Mouse (Mus musculus) forebrain, embryonic 14.5 days (tissue): Measurements from ENCODE around the gene Fzd10. TPM values are rescaled to one million over a fixed set of nuclear protein-coding genes. Genes with fewer than 3 reads are reported as not detected.

Experiments
- ATAC-seq: fragments of 200-750 bp; cut with Nextera tagmentation; 2 replicates; pipeline ENCODE4 v1.8.0; 2017; ENCODE audit warnings: mild to moderate bottlenecking, moderate library complexity
- DNase-seq: peaks from one replicate; pipeline ENCODE4 v3.0.0-alpha.2; 2015; ENCODE audit warnings: low spot score
- H3K27ac ChIP-seq: fragments of 300-500 bp; sonication (generic); 2 replicates; pipeline ENCODE4 v1.5.1; 2014; ENCODE audit warnings: low read depth, mild to moderate bottlenecking, control low read depth, low read length, moderate library complexity
- H3K27me3 ChIP-seq: fragments of 300-500 bp; sonication (generic); replicated peaks from 2 replicates; pipeline ENCODE4 v1.6.1; 2014; ENCODE audit warnings: low read length, control low read depth, mixed read lengths; ENCODE audit not compliant: control insufficient read depth, insufficient read depth
- H3K36me3 ChIP-seq: fragments of 300-500 bp; sonication (generic); 2 replicates; pipeline ENCODE4 v1.6.1; 2014; ENCODE audit warnings: low read length, control low read depth; ENCODE audit not compliant: control insufficient read depth, insufficient read depth
- H3K4me1 ChIP-seq: fragments of 300-500 bp; sonication (generic); 2 replicates; pipeline ENCODE4 v1.6.1; 2014; ENCODE audit warnings: antibody characterized with exemption, low read length, control low read depth; ENCODE audit not compliant: control insufficient read depth, insufficient read depth
- H3K4me2 ChIP-seq: fragments of 300-500 bp; sonication (generic); 2 replicates; pipeline ENCODE4 v1.6.1; 2014; ENCODE audit warnings: mild to moderate bottlenecking, control low read depth, low read length
- H3K4me3 ChIP-seq: fragments of 300-500 bp; sonication (generic); 2 replicates; pipeline ENCODE4 v1.5.1; 2014; ENCODE audit warnings: low read depth, low read length, control low read depth
- H3K9ac ChIP-seq: fragments of 300-500 bp; sonication (generic); 2 replicates; pipeline ENCODE4 v1.6.1; 2014; ENCODE audit warnings: mild to moderate bottlenecking, low read length, control low read depth, moderate library complexity
- H3K9me3 ChIP-seq: fragments of 300-500 bp; sonication (generic); replicated peaks from 2 replicates; pipeline ENCODE4 v1.6.1; 2016; ENCODE audit warnings: low read length, control low read depth, mixed read lengths; ENCODE audit not compliant: control insufficient read depth
- WGBS: fragments of 180-500 bp; shearing (Covaris S2); extraction: QIAGEN DNeasy Blood & Tissue Kit; methylation state at CpG from one replicate; pipeline ENCODE4 v1.1.7; 2014; 5-methylcytosine and 5-hydroxymethylcytosine counted together
- polyA plus RNA-seq: library from polyadenylated mRNA; unstranded; fragments of >200 nt; fragmentation: Nextera tagmentation; extraction: Ambion mirVana; gene quantifications from 2 replicates; pipeline ENCODE4 v1.2.1, GENCODE M21; 2014

Fzd10 gene
- polyA plus RNA-seq, 1 experiment from 2014 or later: 2.3 TPM

GRCm38 (mm10) chr5:128598191-128598720, 2.4 kb upstream of the Fzd10 start:
- ATAC-seq: no peak
- H3K4me2 ChIP-seq: peak overlapping the region; percentile 95
- DNase-seq: peak; percentile 38
- H3K9ac ChIP-seq: no peak overlapping the region
- peaks cover 83% of the 10 kb centered on the region for H3K27me3 ChIP-seq
- no peaks in the 10 kb centered on the region for H3K36me3 ChIP-seq
- WGBS: 2% methylated on average over 10 of the region's 10 CpGs
- H3K4me3 ChIP-seq: no peak overlapping the region
- peaks cover 24% of the 10 kb centered on the region for H3K4me1 ChIP-seq
- H3K27ac ChIP-seq: no peak overlapping the region
- H3K9me3 ChIP-seq: no peaks in the 10 kb centered on the region

DNA sequence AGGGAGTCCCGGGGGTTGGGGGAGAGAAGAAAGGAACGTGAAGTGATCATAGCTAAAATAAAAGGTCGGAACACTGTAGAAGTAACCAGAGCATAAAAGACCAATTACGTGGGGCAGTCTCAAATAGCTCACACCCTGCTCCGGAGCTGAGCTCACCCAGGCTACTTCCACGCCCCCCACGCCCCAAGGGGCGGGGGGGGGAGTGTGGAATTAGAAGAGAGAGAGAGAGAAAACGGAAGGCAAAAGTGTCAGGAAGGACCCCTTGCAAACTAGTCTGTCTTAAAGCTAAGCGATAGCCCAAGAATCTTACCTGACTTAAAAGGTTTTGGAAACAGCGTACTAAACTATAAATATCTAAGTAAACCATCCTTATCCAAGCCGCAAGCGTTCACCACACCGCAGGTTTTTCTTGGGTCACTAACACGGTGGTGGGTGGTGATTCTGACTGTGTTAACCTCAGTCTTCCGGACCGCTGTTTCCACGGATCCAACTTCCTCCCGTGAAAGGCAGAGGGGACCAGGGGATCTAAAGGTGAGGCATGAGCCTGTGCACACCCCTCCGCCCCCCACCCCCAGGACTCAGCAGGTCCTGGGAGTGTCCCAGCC, 1.8 kb upstream of the Fzd10 start:
- Histone ChIP-seq H3K9me3 (no peaks in the 10 kb centered on the region), H3K36me3 (no peaks in the 10 kb centered on the region), H3K4me2 (peak overlapping the region; percentile 95), H3K4me3 (peak overlapping the region; percentile 48), H3K27me3 (peaks cover 79% of the 10 kb centered on the region), H3K27ac (0 out of 2 replicates have a peak overlapping the region, but pooled peaks have one; percentile 29), H3K4me1 (peaks cover 24% of the 10 kb centered on the region), H3K9ac (no peak overlapping the region)
- under 1% methylated on average over 20 of the region's 20 CpGs for WGBS
- ATAC-seq (no peak), DNase-seq (peak; percentile 13)

DNA sequence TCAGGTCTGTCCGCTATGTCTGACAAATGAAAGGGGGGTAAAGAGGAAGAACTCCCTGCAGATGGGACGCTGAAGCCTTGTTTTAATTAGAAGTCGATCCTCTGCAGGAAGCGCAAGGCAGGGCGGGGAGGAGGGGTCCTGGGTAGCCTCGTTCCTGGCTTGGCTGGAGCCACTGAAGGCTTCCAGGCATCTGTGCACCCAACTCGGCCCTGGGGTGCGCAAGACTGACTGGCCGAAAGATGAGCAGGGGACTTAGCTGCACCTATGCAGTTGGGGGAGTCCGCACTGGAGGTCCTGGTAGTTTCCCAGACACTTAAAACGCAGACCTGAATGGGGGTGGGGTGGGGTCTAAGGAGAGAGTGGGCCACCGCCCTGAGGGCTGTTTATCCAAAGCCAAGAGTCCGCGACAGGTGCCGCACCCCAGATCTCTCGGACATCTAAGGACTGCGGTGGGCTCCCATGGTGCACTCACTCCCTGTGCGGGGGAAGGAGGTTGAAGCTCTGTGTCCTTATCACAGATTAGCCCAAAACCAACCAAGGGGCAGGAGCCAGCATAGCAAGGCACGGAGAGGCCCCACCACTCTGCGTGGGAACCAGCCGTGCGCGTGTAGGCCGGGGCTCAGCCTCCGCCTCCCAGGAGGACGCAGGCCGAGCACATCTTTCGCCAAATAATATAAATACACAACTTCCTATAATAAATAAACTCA, 1.1 kb upstream of the Fzd10 start:
- peak overlapping the region; percentile 29; the same call in 1 of the 2 replicates for H3K27ac ChIP-seq
- peaks cover 78% of the 10 kb centered on the region for H3K27me3 ChIP-seq
- H3K4me3 ChIP-seq: peak overlapping the region; percentile 48
- H3K36me3 ChIP-seq: no peaks in the 10 kb centered on the region
- no peaks in the 10 kb centered on the region for H3K9me3 ChIP-seq
- ATAC-seq: no peak
- DNase-seq: peak; percentile 34
- H3K4me2 ChIP-seq: peak overlapping the region; percentile 95
- H3K9ac ChIP-seq: no peak overlapping the region; the same call in 1 of the 2 replicates
- 0% methylated on average over 28 of the region's 28 CpGs for WGBS
- peaks cover 24% of the 10 kb centered on the region for H3K4me1 ChIP-seq

DNA sequence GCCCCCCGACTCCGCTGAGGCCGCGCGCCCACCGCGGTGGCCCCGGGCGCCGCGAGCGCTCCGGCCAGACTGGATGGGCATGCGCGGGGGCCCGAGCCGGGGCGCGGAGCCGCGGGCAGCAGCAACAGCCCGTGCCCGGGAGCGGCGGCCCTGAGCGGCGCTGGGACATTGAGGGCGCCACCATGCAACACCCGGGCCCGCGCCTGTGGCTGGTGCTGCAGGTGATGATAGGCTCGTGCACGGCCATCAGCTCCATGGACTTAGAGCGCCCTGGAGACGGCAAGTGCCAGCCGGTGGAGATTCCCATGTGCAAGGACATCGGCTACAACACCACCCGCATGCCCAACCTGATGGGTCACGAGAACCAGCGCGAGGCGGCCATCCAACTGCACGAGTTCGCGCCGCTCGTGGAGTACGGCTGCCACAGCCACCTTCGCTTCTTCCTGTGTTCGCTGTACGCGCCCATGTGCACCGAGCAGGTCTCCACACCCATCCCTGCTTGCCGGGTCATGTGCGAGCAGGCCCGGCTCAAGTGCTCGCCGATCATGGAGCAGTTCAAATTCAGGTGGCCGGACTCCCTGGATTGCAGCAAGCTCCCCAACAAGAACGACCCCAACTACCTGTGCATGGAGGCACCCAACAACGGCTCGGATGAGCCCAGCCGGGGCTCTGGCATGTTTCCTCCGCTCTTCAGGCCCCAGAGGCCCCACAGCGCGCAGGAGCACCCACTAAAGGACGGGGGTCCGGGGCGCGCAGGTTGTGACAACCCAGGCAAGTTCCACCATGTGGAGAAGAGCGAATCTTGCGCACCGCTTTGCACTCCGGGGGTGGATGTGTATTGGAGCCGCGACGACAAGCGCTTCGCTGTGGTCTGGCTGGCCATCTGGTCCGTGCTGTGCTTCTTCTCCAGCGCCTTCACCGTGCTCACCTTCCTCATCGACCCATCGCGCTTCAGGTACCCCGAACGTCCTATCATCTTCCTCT, 684 bp downstream of the Fzd10 start:
- peaks cover 24% of the 10 kb centered on the region for H3K4me1 ChIP-seq
- no peak overlapping the region; the same call in 1 of the 2 replicates for H3K27ac ChIP-seq
- H3K9me3 ChIP-seq: no peaks in the 10 kb centered on the region
- under 1% methylated on average over 83 of the region's 87 CpGs for WGBS
- DNase-seq (peak; percentile 29), ATAC-seq (peak; percentile 56)
- H3K4me3 ChIP-seq: peak overlapping the region; percentile 48
- peaks cover 74% of the 10 kb centered on the region for H3K27me3 ChIP-seq
- no peaks in the 10 kb centered on the region for H3K36me3 ChIP-seq
- peak overlapping the region; percentile 51 for H3K9ac ChIP-seq
- H3K4me2 ChIP-seq: peak overlapping the region; percentile 95

GRCm38 (mm10) chr5:128603693-128604092, 3.0 kb downstream of the Fzd10 start:
- Histone ChIP-seq H3K36me3 (no peaks in the 10 kb centered on the region), H3K4me3 (no peak overlapping the region), H3K4me2 (no peak overlapping the region), H3K27me3 (peaks cover 85% of the 10 kb centered on the region), H3K4me1 (peaks cover 22% of the 10 kb centered on the region), H3K9me3 (no peaks in the 10 kb centered on the region), H3K9ac (no peak overlapping the region), H3K27ac (no peak overlapping the region)
- DNase-seq: no peak
- 19% methylated on average over 1 of the region's 1 CpGs for WGBS
- ATAC-seq: no peak

DNA sequence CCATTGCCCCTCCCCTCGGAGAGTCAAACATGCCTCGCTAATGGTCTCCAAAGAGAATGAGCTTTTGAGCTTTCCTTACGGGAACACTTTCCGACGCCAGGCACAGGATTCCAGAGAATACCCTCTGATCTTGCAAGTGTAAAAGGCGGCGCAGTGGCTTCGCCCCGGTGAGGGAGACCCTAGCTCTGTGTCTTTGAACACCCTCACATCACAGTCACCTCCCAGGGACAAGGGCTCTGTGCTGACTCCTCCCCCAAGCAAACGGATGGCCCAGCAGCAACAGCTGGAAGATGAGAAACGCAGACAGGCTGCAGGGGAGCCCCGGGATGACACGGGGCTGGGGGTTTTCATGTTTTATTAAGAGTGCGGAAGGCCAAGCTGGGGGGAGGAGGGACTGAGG, 6.0 kb downstream of the Fzd10 start:
- Histone ChIP-seq H3K36me3 (no peaks in the 10 kb centered on the region), H3K4me2 (no peak overlapping the region), H3K27ac (no peak overlapping the region), H3K9me3 (no peaks in the 10 kb centered on the region), H3K4me3 (no peak overlapping the region), H3K4me1 (peaks cover 2% of the 10 kb centered on the region; the same call in 1 of the 2 replicates), H3K27me3 (peaks cover 66% of the 10 kb centered on the region), H3K9ac (no peak overlapping the region)
- DNase-seq (peak; percentile 46), ATAC-seq (peak; percentile 29; the same call in 1 of the 2 replicates)
- WGBS: 4% methylated on average over 14 of the region's 14 CpGs

- Histone ChIP-seq H3K36me3 (no peaks in the 10 kb centered on the region), H3K9me3 (no peaks in the 10 kb centered on the region), H3K4me1 (no peaks in the 10 kb centered on the region), H3K4me2 (no peak overlapping the region), H3K9ac (no peak overlapping the region), H3K4me3 (no peak overlapping the region), H3K27me3 (peaks cover 46% of the 10 kb centered on the region), H3K27ac (no peak overlapping the region)
- 89% methylated on average over 7 of the region's 7 CpGs for WGBS
- ATAC-seq (no peak), DNase-seq (no peak)
These were observed 8.4 kb downstream of the Fzd10 start for GRCm38 (mm10) chr5:128609091-128609490.

DNA sequence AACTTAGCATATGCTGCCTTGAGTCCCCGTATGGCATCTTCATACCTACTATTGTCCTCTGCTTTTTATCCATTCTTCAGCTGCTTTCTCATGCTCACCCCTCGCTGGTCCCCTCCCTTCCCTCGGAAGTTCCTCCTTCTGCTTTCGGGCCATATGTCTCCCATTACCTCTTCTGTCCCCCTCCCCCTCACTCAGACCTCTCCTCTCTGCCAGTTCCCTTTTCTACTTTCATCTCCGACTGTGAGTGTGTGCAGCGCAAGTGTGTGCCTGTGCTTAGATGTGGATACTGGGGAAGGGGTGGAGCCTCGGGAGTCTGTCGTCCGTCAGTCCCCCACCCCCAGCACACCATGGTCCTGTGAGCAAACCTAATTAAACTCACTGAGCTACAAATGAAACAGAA, 17.0 kb downstream of the Fzd10 start:
- Histone ChIP-seq H3K4me3 (no peak overlapping the region), H3K4me1 (peaks cover 11% of the 10 kb centered on the region), H3K27me3 (no peaks in the 10 kb centered on the region), H3K4me2 (peak overlapping the region; percentile 16; the same call in 1 of the 2 replicates), H3K27ac (no peak overlapping the region), H3K9me3 (no peaks in the 10 kb centered on the region), H3K9ac (no peak overlapping the region), H3K36me3 (no peaks in the 10 kb centered on the region)
- ATAC-seq (peak; percentile 34; the same call in 1 of the 2 replicates), DNase-seq (peak; percentile 51)
- WGBS: 9% methylated on average over 9 of the region's 9 CpGs
